Mouse (Mus musculus) liver, embryonic 15.5 days (tissue): ENCODE measurements around the gene Edc4. TPM values are rescaled to one million over a fixed set of nuclear protein-coding genes. Genes with fewer than 3 reads are reported as not detected.
"Not testable (repeated sequence)": the region's sequence is repeated elsewhere in the genome, so short reads cannot be mapped to it uniquely, and the experiment has no call there.

Experiments used
- ATAC-seq: fragments of 200-750 bp; cut with Nextera tagmentation; 2 replicates; pipeline ENCODE4 v1.8.0; 2017; ENCODE audit warnings: moderate number of reproducible peaks, mild to moderate bottlenecking, moderate library complexity; ENCODE audit not compliant: insufficient read depth
- H3K27ac ChIP-seq: fragments of 300-500 bp; sonication (generic); replicated peaks from 2 replicates; pipeline ENCODE4 v1.5.1; 2015; ENCODE audit warnings: mild to moderate bottlenecking, inconsistent platforms
- H3K27me3 ChIP-seq: fragments of 300-500 bp; sonication (generic); 2 replicates; pipeline ENCODE4 v1.6.1; 2015; ENCODE audit warnings: mild to moderate bottlenecking, inconsistent platforms
- H3K36me3 ChIP-seq: fragments of 300-500 bp; sonication (generic); replicated peaks from 2 replicates; pipeline ENCODE4 v1.6.1; 2015; ENCODE audit warnings: moderate library complexity, mild to moderate bottlenecking, inconsistent platforms
- H3K4me1 ChIP-seq: fragments of 300-500 bp; sonication (generic); replicated peaks from 2 replicates; pipeline ENCODE4 v1.6.1; 2015; ENCODE audit warnings: inconsistent platforms
- H3K4me2 ChIP-seq: fragments of 300-500 bp; sonication (generic); 2 replicates; pipeline ENCODE4 v1.6.1; 2015; ENCODE audit warnings: moderate library complexity, mild to moderate bottlenecking, inconsistent platforms
- H3K4me3 ChIP-seq: fragments of 300-500 bp; sonication (generic); replicated peaks from 2 replicates; pipeline ENCODE4 v1.5.1; 2015; ENCODE audit warnings: mild to moderate bottlenecking, inconsistent platforms
- H3K9ac ChIP-seq: fragments of 300-500 bp; sonication (generic); 2 replicates; pipeline ENCODE4 v1.6.1; 2015; ENCODE audit warnings: moderate library complexity, mild to moderate bottlenecking, inconsistent platforms
- H3K9me3 ChIP-seq: fragments of 300-500 bp; sonication (generic); replicated peaks from 2 replicates; pipeline ENCODE4 v1.6.1; 2016; ENCODE audit warnings: inconsistent platforms
- WGBS: fragments of 180-500 bp; shearing (Covaris S2); methylation state at CpG from one replicate; pipeline ENCODE4 v1.1.7; 2015; ENCODE audit warnings: mixed read lengths; ENCODE audit not compliant: insufficient replicate concordance; 5-methylcytosine and 5-hydroxymethylcytosine counted together
- polyA plus RNA-seq: library from polyadenylated mRNA; unstranded; fragments of >200 nt; fragmentation: Nextera tagmentation; extraction: Ambion mirVana; gene quantifications from 2 replicates; pipeline ENCODE4 v1.2.1, GENCODE M21; 2015

Gene Edc4
- 15.3 and 15.5 TPM in 2 replicates for polyA plus RNA-seq

DNA sequence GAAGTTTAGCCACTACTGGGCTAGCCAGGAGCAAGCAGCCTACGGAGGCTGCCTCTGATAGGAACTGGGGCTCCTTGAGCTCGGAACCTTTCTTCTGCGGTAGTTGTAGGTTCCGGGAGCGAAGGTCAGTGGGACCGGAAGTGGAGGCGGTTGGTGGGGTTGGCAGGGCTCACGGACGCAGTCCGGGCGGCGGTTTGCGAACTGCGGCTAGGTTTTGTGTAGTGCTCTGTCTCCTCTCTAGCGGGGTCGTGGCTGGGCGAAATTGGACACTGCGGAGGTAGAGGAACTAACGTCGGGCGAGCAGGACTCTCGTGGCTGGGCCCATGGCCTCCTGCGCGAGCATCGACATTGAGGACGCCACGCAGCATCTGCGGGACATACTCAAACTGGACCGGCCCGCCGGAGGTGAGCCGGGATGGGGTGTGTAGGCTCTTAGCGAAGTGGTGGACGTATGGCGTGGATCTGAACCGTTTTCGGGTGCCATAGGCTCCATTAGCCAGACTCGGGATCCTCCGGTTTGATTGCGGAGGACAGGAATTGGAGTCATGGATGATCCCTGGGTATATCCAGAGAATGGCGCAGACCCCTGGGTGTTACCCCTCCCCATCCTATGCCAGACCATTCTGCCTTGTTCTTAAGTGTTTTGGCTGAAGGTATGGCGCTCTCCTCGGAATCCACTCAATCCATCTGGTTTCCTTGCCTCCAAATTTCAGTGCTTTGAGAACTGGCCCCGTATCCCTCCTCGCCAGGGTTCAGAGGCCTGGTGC is at the start of gene Edc4:
Gene Edc4 (plus strand): TSS at position 128 of the 767 bp plus-strand sequence.
- no peaks in the 10 kb centered on the region for H3K9me3 ChIP-seq
- peak within 1 kb of the TSS; percentile 67 for H3K27ac ChIP-seq
- H3K4me3 ChIP-seq = peak within 1 kb of the TSS; percentile 76
- ATAC-seq = peak; percentile 78
- H3K4me2 ChIP-seq = peak within 1 kb of the TSS; percentile 79
- peak within 1 kb of the TSS; percentile 82 for H3K9ac ChIP-seq
- H3K4me1 ChIP-seq = peaks cover 30% of the 10 kb centered on the region
- WGBS = under 1% methylated on average over 45 of the region's 45 CpGs
- H3K27me3 ChIP-seq = no peaks in the 10 kb centered on the region
- H3K36me3 ChIP-seq = peaks cover 57% of the 10 kb centered on the region

DNA sequence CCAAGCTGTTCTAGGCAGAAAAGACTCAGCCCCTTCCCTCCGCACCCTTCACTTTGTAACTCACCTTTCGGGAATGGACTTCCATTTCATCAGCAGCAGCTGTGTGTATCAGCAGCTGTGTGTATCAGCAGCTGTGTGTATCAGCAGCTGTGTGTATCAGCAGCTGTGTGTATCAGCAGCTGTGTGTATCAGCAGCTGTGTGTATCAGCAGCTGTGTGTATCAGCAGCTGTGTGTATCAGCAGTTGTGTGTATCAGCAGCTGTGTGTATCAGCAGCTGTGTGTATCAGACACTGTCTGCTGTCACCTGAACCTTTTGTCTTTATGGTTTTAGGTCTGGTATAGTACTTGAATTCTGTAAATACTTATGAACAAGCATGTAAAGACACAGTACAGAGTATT is 46.9 kb upstream of the Edc4 start:
- Histone ChIP-seq H3K27ac (peak overlapping the region; percentile 93), H3K4me3 (peak overlapping the region; percentile 58), H3K4me2 (peak overlapping the region; percentile 61), H3K9ac (peak overlapping the region; percentile 66), H3K4me1 (peaks cover 50% of the 10 kb centered on the region)
- WGBS = 44% methylated on average over 2 of the region's 2 CpGs
- H3K27me3 ChIP-seq, H3K36me3 ChIP-seq, H3K9me3 ChIP-seq: not testable (repeated sequence)
- ATAC-seq = peak; percentile 43; the same call in 1 of the 2 replicates

DNA sequence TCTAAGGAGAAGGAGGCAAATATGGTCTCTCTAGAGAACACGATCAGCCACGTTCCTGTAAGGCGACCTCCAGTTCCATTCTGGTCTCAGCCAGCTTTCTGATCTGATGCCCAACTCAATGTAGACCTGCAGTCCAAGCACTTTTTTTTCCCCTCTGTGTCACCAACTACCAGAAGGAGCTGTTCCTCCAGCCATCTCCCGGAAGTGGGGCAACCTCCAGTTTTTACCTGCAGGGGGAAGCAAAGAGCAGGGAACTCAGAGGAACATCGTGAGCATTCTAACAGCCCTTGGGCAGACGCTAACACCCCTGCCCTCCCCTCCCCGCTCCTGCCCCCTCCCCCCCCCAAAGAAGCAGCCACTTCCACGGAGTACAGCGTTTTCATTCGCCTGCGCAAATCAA is 45.4 kb upstream of the Edc4 start:
- peak; percentile 36 for ATAC-seq
- Histone ChIP-seq H3K4me1 (peaks cover 36% of the 10 kb centered on the region), H3K9ac (no peak overlapping the region; the same call in 1 of the 2 replicates), H3K9me3 (no peaks in the 10 kb centered on the region), H3K27ac (peak overlapping the region; percentile 54), H3K27me3 (0 out of 2 replicates have a peak, but pooled peaks cover 5% of the 10 kb centered on the region), H3K4me2 (peak overlapping the region; percentile 29; the same call in 1 of the 2 replicates), H3K36me3 (no peaks in the 10 kb centered on the region), H3K4me3 (no peak overlapping the region)
- WGBS = 18% methylated on average over 11 of the region's 11 CpGs

DNA sequence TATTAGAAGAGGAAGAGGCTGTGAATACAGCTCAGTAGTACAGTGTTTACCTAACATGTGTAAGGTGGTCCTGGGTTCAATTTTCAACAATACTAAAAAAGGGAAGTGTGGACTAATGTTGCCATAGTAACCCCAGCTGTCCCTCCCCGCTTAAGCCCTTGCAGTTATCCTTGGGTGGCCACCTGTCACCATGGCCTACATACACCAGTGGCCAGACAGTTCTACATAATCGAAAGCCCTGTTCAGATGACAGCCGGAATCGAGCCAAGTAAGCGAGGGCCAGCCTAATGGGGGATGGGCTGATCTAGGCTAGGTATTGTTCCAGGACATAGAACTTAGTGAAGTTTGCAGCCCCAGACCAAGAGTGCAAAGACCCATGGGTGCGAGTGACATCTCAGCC is 43.7 kb upstream of the Edc4 start:
- ATAC-seq = no peak
- Histone ChIP-seq H3K4me2 (no peak overlapping the region), H3K9ac (no peak overlapping the region), H3K27me3 (0 out of 2 replicates have a peak, but pooled peaks cover 5% of the 10 kb centered on the region), H3K27ac (no peak overlapping the region), H3K4me3 (no peak overlapping the region), H3K4me1 (peaks cover 26% of the 10 kb centered on the region), H3K36me3 (no peaks in the 10 kb centered on the region; the same call in 1 of the 2 replicates), H3K9me3 (no peaks in the 10 kb centered on the region)
- 72% methylated on average over 6 of the region's 6 CpGs for WGBS

DNA sequence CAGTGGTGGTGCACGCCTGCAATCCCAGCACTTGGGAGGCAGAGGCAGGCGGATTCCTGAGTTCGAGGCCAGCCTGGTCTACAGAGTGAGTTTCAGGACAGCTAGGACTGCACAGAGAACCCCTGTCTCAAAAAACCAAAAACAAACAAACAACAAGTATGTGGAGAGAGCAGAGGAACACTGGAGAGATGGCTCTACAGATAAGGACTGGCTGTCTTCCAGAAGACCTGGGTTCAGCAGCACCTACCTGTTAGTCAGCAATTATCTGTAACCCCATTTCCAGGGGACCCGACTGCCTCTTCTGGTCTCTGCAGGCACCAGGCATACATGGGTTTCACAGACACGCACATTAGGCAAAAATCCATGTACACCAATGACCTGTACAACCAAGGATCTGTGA is 41.5 kb upstream of the Edc4 start:
- no peak for ATAC-seq
- Histone ChIP-seq H3K4me1 (peaks cover 13% of the 10 kb centered on the region), H3K4me3 (no peak overlapping the region), H3K9ac (no peak overlapping the region), H3K27me3 (0 out of 2 replicates have a peak, but pooled peaks cover 5% of the 10 kb centered on the region), H3K4me2 (no peak overlapping the region), H3K36me3 (peaks cover 10% of the 10 kb centered on the region), H3K27ac (no peak overlapping the region), H3K9me3 (no peaks in the 10 kb centered on the region)
- WGBS = 62% methylated on average over 5 of the region's 5 CpGs

DNA sequence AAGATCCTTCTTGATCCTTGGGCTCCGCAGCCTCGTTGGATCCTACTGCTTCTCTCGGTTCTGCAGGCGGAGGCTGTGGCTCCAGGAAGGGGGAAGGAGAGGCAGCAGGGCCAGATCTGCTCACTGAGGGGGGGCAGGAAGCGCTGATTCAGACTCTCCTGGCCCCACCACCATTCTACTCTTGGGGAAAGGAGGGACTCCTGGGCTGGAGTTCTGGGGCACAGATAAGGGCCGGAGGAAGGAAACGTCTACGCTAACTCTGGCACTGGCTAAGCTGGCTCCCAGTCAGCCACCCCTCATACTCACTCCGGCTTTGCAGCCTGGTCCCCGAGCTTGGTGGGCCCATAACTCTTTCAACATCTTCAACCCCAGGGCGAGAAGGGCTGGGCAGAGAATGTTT is 34.0 kb upstream of the Edc4 start:
- no peak for ATAC-seq
- WGBS = 41% methylated on average over 11 of the region's 11 CpGs

DNA sequence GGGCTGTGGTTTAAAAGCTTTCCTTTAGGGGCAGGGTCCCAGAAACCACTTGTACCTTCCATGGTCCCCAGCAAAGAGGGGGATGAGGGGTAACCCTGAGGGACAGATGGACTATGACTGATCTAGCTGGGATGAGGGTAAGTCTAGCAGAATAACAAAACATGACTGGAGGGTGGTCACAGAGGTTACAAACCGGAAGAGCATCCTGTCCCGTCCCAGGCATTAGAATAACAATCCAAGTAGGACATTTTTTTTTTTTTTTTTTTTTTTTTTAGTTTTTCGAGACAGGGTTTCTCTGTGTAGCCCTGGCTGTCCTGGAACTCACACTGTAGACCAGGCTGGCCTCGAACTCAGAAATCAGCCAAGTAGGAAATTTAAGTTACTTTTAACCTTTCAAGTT is 30.7 kb upstream of the Edc4 start:
- peak overlapping the region; percentile 38; the same call in 1 of the 2 replicates for H3K27ac ChIP-seq
- peaks cover 48% of the 10 kb centered on the region for H3K36me3 ChIP-seq
- peak overlapping the region; percentile 40; the same call in 1 of the 2 replicates for H3K9ac ChIP-seq
- peak overlapping the region; percentile 62 for H3K4me2 ChIP-seq
- ATAC-seq = no peak
- no peaks in the 10 kb centered on the region for H3K27me3 ChIP-seq
- 81% methylated on average over 4 of the region's 4 CpGs for WGBS
- peaks cover 36% of the 10 kb centered on the region for H3K4me1 ChIP-seq
- H3K4me3 ChIP-seq = no peak overlapping the region
- H3K9me3 ChIP-seq = no peaks in the 10 kb centered on the region

More for the DNA sequence above, 34.0 kb upstream of the Edc4 start:
- no peak overlapping the region for H3K27ac ChIP-seq
- H3K27me3 ChIP-seq = no peaks in the 10 kb centered on the region
- no peak overlapping the region for H3K9ac ChIP-seq
- no peak overlapping the region for H3K4me2 ChIP-seq
- H3K36me3 ChIP-seq = peaks cover 66% of the 10 kb centered on the region
- peaks cover 24% of the 10 kb centered on the region for H3K4me1 ChIP-seq
- no peak overlapping the region for H3K4me3 ChIP-seq
- H3K9me3 ChIP-seq = no peaks in the 10 kb centered on the region

DNA sequence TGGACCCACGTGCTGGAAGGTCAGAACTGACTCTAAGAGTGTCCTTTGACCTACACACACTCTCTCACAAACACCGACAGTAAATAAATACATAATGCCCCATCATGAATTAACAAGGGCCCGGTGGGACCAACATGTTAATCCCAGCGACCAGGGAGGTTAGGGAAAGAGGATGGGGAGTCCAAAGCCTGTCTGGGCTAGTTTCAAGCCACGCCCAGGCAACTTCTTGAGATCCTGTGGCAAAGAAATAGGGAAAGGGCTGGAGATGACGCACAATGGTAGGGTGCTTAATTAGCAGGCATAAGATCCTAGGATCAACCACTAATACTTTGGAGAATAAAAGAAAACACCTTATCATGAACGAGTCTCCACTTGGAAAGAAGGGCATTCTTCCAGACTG is 30.1 kb upstream of the Edc4 start:
- H3K36me3 ChIP-seq = peaks cover 42% of the 10 kb centered on the region
- H3K27me3 ChIP-seq = no peaks in the 10 kb centered on the region
- peak overlapping the region; percentile 38; the same call in 1 of the 2 replicates for H3K27ac ChIP-seq
- peak overlapping the region; percentile 40 for H3K9ac ChIP-seq
- no peak for ATAC-seq
- H3K4me1 ChIP-seq = peaks cover 41% of the 10 kb centered on the region
- WGBS = 67% methylated on average over 7 of the region's 7 CpGs
- peak overlapping the region; percentile 48 for H3K4me3 ChIP-seq
- peak overlapping the region; percentile 62 for H3K4me2 ChIP-seq
- H3K9me3 ChIP-seq = no peaks in the 10 kb centered on the region

DNA sequence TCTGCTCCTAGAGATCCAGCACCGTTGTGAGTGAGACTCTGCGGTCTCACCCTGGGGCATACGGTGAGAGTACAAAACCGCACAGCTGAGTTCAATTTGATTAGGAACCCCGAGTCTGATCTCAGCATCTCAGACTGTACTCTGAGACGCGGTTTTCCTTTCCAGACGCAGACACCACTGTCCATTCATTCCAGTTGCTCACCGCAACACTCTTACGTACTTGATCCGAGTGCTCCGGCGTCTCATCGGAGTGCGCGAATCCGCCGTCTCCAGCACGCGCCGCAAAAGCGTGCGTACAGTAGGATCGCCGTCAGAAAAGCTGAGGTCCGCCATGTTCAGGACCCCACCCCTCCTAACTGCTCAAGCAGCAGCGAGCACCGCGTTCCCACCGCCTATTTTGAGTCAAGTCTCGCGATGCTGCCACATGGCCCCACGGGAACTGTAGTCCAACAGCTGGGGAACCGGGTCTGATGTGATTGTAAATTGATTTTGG is 29.0 kb upstream of the Edc4 start:
- no peaks in the 10 kb centered on the region for H3K9me3 ChIP-seq
- WGBS = under 1% methylated on average over 34 of the region's 34 CpGs
- H3K9ac ChIP-seq = peak overlapping the region; percentile 74
- H3K36me3 ChIP-seq = peaks cover 31% of the 10 kb centered on the region
- peaks cover 47% of the 10 kb centered on the region for H3K4me1 ChIP-seq
- peak overlapping the region; percentile 80 for H3K4me3 ChIP-seq
- peak; percentile 62 for ATAC-seq
- H3K27me3 ChIP-seq = no peaks in the 10 kb centered on the region
- H3K4me2 ChIP-seq = peak overlapping the region; percentile 77
- H3K27ac ChIP-seq = peak overlapping the region; percentile 89

DNA sequence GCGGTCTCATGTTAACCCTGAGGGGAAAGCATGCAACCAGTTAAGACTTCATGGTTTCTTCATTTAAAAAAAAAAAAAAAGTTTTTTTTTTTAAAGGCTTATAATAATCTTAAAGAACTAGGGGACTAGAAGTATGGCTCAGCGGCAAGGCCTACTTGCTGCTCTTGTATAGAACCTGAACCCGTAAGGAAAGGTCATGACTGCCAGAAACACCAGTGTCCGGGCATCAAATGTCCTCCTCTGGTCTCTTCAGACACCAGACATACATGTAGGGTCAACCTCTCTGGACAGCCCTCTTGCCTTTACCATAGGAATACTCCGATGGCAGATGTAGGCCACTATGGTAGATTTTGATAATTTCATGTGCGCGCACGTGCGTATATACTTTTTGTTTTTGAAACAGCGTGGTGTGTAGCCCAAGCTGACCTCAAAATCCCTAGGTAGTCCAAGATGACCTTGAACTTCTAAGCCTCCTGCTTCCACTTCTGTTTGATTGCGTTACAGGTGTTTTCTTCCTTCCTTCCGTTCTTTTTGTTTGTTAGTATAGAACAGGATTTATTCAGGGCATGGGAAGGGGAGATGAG is 28.4 kb upstream of the Edc4 start:
- no peak for ATAC-seq
- H3K27me3 ChIP-seq = no peaks in the 10 kb centered on the region
- peak overlapping the region; percentile 80 for H3K4me3 ChIP-seq
- H3K9me3 ChIP-seq = no peaks in the 10 kb centered on the region
- peak overlapping the region; percentile 14; the same call in 1 of the 2 replicates for H3K27ac ChIP-seq
- H3K36me3 ChIP-seq = peaks cover 26% of the 10 kb centered on the region
- H3K4me1 ChIP-seq = peaks cover 48% of the 10 kb centered on the region
- H3K4me2 ChIP-seq = peak overlapping the region; percentile 77
- H3K9ac ChIP-seq = no peak overlapping the region
- 73% methylated on average over 12 of the region's 12 CpGs for WGBS

DNA sequence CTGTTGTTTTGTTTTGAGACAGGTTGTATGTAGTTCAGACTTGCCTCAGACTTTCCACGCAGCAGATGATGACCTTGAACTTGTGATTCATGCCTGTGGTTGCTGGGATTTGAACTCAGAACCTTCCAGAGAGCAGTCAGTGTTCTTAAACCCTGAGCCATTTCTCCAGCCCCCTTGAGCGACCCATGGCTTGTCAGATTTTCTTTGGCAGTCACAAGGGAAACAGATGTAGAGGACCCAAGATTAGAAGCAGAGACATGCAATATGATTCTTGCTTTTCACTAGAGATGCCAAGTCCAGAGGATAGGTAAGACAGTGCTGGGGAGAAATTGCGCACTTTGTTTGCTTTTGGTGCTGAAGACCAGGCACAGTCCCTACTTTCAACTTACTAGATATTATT is 27.5 kb upstream of the Edc4 start, which contains the start of gene Cenpt:
Gene Cenpt (minus strand): TSS at position 101 of the 400 bp plus-strand sequence.
- peak within 1 kb of the TSS; percentile 77 for H3K4me2 ChIP-seq
- H3K36me3 ChIP-seq = peaks cover 22% of the 10 kb centered on the region
- H3K9me3 ChIP-seq = no peaks in the 10 kb centered on the region
- ATAC-seq = no peak
- peak within 1 kb of the TSS; percentile 14; the same call in 1 of the 2 replicates for H3K27ac ChIP-seq
- H3K27me3 ChIP-seq = no peaks in the 10 kb centered on the region
- H3K4me1 ChIP-seq = peaks cover 56% of the 10 kb centered on the region
- H3K4me3 ChIP-seq = peak within 1 kb of the TSS; percentile 80
- WGBS = 68% methylated on average over 3 of the region's 3 CpGs
- H3K9ac ChIP-seq = no peak within 1 kb of the TSS
